Mouse (Mus musculus) central nervous system, embryonic 18 days (tissue): ENCODE results near the gene Rtl3. TPM values are rescaled to one million over a fixed set of nuclear protein-coding genes. Genes with fewer than 3 reads are reported as not detected.

Experiments
- polyA plus RNA-seq: library from polyadenylated mRNA; depleted of rRNA; stranded (reverse); fragments of >200 nt; gene quantifications from 2 replicates; pipeline ENCODE4 v1.2.3, GENCODE M21; 2012; rRNA removed

The Rtl3 gene
- 0.97 and 2.8 TPM in 2 replicates for polyA plus RNA-seq

GRCm38 (mm10) chrX:106840409-106840808, at the start of gene Rtl3:
Gene Rtl3 (minus strand): TSS chrX:106840644.

Other genes with a start within 250 kb of the Rtl3 start
- 0.25 and 0.34 TPM in 2 replicates for gene Cysltr1, start 237.0 kb downstream of the Rtl3 start, polyA plus RNA-seq
- 1.7 and 2.2 TPM in 2 replicates for gene Lpar4, start 80.0 kb upstream of the Rtl3 start, polyA plus RNA-seq
- 0.01 TPM in 1 of 2 replicates, not detected in the other for gene P2ry10, start 247.8 kb upstream of the Rtl3 start, polyA plus RNA-seq